Mouse (Mus musculus): ENCODE data around the gene Olfr441.
"Not testable (repeated sequence)": the region's sequence is repeated elsewhere in the genome, so short reads cannot be mapped to it uniquely, and the experiment has no call there.

The Olfr441 gene

GRCm38 (mm10) chr6:43106069-43106468, at the start of gene Olfr441:
Olfr441 (plus strand) TSS chr6:43106369.
- not testable (repeated sequence) for DNase-seq (ENCODE audit: low spot score in 2 of 2)

- DNase-seq (ENCODE audit: low spot score in 2 of 2) = no peak
Measured at GRCm38 (mm10) chr6:43078750-43079149, 27.4 kb upstream of the Olfr441 start.

GRCm38 (mm10) chr6:43081405-43081804, 24.8 kb upstream of the Olfr441 start:
- not testable (repeated sequence) for DNase-seq (ENCODE audit: low spot score in 2 of 2)

- DNase-seq (ENCODE audit: low spot score in 2 of 2) = not testable (repeated sequence)
Measured at GRCm38 (mm10) chr6:43146267-43146666, 40.1 kb downstream of the Olfr441 start, which contains the start of gene Olfr237-ps1. Olfr237-ps1 (plus strand) TSS chr6:43146567.

GRCm38 (mm10) chr6:43159502-43159901, 53.3 kb downstream of the Olfr441 start:
- no peak for DNase-seq (ENCODE audit: low spot score in 2 of 2)

GRCm38 (mm10) chr6:43162982-43163381, 56.8 kb downstream of the Olfr441 start, which contains the start of gene Olfr437:
Olfr437 (plus strand) TSS chr6:43163282.
- no peak for DNase-seq (ENCODE audit: low spot score in 2 of 2)

GRCm38 (mm10) chr6:43167246-43167645, 61.1 kb downstream of the Olfr441 start:
- no peak for DNase-seq (ENCODE audit: low spot score in 2 of 2)
